Mouse (Mus musculus) lung, adult 2 months (tissue): Measurements from ENCODE around the gene Usp38.

Experiments used
- CTCF ChIP-seq: fragments of 200-500 bp; IDR thresholded peaks from 2 replicates; pipeline ENCODE4 v1.5.1; 2011; ENCODE audit warnings: mild to moderate bottlenecking, low read length, control low read depth; ENCODE audit not compliant: insufficient read depth
- POLR2A ChIP-seq: fragments of 200-500 bp; IDR thresholded peaks from 2 replicates; pipeline ENCODE4 v1.6.1; 2011; ENCODE audit warnings: low read depth, mild to moderate bottlenecking, control low read depth, low read length, borderline replicate concordance; ENCODE audit errors: extremely low read depth

GRCm38 (mm10) chr8:80952973-80953372 is 61.8 kb downstream of the Usp38 start:
- no peak for TF ChIP-seq CTCF
- TF ChIP-seq POLR2A = no peak
